Mouse (Mus musculus): ENCODE measurements around the gene Oas1a.

Oas1a gene

DNA sequence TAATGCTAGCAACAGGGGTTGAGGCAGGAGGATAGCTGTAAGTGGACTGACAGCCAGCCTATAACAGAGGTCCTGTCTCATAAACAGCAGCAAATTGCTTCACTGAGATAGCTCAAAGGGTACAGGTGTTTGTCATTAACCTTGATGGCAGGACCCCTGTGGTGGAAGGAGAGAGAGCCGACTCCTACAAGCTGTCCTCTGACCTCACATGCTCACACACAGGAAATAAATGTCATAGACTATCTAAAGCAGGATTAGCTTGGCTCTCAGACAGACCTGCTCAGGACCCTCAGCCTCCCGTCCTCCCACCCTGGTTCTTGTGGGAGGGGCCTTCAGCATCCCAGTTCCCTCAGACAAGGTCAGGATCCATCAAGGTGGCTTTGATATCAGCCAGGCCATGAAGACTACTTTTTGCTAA lies 15.1 kb downstream of the Oas1a start:
- 83% methylated on average over 2 of the region's 2 CpGs for WGBS

DNA sequence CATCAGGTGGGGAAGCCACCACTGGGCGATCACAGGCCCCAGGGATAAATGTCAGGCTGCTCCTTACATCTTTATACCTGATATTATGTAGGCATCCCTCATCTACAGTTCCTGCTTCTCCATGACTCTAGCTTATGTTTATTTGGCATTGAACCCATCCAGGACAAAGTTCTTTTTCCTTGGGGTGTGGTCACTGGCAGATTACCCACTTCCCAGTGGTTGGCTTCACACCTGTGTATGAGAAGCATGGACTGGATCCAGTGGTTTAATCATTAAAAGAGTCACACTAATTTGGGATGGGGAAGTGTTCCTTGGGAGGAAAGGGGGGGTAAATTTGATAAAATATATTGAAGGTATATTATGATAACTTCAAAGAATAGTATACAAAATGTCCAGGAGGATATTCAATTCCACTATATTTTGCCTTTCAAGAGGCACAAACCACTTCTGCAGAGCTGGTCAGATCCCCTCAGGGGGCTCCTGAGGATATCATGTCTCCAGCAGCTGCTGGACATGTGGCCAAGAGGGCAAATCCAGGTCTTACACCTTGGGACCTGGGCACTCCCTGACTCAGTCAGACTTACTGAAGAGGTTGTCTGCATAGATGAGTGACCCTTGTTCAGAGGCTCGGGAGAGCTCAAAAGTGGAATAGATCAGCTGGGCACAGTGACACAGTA lies 15.6 kb downstream of the Oas1a start:
- 90% methylated on average over 2 of the region's 2 CpGs for WGBS

- WGBS = 51% methylated on average over 3 of the region's 3 CpGs
Observed at GRCm38 (mm10) chr5:120890991-120891390, 16.3 kb downstream of the Oas1a start.

GRCm38 (mm10) chr5:120890026-120890425 lies 17.3 kb downstream of the Oas1a start:
- WGBS = 93% methylated on average over 2 of the region's 2 CpGs

DNA sequence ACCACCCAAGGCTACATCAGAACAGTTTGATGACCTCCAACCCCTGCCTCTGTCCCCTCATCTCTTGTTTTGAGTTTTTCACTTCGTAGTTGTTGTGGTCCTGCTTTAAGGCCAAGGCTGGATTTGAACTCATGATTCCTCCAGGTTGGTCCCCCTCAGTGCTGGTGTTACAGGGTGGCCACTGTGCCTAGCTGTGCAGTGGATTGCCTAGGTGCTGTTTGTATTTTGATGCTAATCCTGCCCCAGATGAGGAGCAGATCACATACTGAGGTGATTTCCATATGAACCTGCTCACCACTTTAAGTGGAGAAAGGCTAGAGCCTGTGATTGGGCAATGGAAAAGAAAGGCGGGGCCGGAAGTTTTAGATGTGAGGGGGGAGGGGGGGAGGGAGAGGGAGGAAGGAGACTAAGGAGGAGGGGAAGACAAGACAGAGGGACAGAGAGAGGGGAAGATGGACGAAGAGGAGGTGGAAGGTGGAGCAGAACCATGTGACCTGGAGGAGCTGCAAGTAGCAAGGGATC lies 19.0 kb downstream of the Oas1a start:
- 43% methylated on average over 4 of the region's 4 CpGs for WGBS

DNA sequence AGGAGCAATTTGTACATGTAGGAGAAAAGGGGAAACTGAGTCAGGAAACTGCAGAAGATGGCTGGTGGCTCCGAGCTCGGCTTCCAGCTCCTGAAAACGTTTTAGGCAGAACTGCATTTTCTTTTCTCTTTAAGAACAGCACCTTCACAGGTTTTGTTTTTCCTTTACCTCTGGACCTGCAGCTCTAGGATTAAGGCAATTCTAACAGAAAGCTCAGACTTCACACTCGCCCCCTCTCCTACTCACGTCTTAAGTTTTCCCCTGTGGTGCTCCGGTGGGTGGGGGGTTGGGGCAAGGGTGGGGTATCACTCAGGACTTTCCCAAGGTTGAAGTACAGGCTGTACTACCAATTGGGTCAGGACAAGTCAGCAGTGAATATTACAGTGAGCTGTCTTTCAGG lies 19.5 kb downstream of the Oas1a start:
- 56% methylated on average over 6 of the region's 6 CpGs for WGBS

- 45% methylated on average over 6 of the region's 9 CpGs for WGBS
Observed at GRCm38 (mm10) chr5:120887413-120887812, 19.9 kb downstream of the Oas1a start, which contains the start of gene Oas1g. Oas1g (minus strand) TSS chr5:120887613.

- WGBS = 94% methylated on average over 6 of the region's 6 CpGs
Observed at GRCm38 (mm10) chr5:120881681-120882080, 25.6 kb downstream of the Oas1a start.

DNA sequence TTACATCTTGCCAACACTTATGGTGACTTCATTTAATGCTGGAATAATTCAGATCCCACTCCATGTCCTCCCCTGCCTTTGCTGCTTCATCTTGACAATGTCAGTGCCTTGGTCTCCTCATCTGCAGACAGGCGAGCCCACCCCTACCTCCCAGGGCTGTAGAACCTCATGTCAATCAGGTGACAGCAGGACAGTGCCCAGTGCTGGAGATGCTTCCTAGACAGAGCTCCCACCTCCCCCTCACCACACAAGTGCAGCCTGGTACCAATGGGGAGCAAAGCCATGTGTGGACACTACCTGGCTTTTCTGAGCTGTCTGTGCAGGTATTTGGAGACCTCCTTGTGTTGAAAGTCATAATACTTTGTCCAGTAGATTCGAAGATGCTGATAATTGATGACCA lies 28.5 kb downstream of the Oas1a start:
- WGBS = 71% methylated on average over 2 of the region's 2 CpGs

- WGBS = 89% methylated on average over 2 of the region's 2 CpGs
Observed at GRCm38 (mm10) chr5:120877407-120877806, 29.9 kb downstream of the Oas1a start.

GRCm38 (mm10) chr5:120876839-120877238 lies 30.5 kb downstream of the Oas1a start:
- 77% methylated on average over 2 of the region's 3 CpGs for WGBS

GRCm38 (mm10) chr5:120871469-120871868 lies 35.9 kb downstream of the Oas1a start:
- WGBS = 61% methylated on average over 2 of the region's 2 CpGs

DNA sequence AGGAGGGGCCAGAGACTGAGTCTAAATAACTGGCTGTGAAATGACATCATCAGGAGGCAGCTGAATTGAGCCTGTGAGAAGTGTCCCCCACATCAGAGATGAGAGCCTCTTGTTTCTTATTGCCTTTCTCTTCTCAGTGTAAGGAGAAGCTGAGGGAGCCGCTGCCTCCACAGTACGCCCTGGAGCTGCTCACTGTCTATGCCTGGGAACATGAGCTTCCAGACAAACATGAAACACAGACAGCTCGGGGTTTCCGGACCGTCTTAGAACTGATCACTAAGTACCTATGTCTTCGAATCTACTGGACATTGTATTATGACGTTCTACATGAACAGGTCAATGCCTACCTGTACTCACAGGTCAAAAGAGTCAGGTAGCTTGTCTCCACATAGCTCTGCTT lies 36.5 kb downstream of the Oas1a start:
- 67% methylated on average over 7 of the region's 7 CpGs for WGBS

DNA sequence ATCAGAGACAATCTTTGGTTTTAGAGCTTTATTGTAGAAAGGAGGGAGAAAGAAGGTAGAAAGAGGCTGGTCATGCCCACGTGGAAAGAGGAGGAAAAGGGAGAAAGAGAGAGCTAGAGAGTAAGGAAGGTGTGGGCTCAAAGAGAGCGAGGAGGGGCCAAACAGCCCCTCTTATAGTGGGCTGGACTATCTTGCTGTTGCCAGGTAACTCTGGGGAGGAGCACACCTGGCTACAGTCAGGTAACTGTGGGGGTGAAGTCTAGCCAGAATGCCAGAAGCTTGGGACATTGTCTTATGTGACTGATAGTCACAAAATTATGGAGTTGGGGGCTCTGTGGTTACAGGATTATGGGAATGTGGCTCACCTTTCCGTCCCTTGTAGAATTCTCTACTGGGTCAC lies 37.2 kb downstream of the Oas1a start:
- WGBS = 79% methylated on average over 3 of the region's 3 CpGs

DNA sequence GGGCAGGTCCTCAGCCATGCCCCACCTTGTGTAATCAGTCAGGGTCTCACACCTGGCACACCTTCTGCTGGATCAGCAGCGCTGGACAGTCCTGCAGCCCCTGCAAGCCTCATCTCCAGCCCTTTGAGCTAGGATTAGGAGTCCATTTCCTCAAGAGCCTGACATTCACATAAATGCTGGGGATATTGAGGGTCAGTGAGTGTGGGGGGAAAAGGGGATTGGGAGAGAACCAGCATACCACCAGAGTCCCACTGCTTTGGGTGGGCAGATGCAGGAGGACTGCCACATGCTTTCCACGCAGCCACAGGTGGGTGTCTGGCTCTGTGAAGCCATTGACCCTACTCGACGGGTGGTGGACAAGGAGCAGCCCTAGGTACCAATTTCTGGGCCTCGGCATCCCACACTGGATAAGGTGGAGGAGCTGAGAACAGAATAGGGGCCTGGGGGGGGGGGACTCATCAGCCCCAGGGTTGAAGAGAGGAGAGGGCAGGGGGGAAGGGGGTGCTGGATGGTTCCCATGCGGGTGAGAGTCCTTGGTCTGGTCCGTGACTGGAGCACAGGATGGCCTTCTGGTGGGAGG lies 37.8 kb downstream of the Oas1a start:
- 90% methylated on average over 7 of the region's 7 CpGs for whole genome bisulfite sequencing

DNA sequence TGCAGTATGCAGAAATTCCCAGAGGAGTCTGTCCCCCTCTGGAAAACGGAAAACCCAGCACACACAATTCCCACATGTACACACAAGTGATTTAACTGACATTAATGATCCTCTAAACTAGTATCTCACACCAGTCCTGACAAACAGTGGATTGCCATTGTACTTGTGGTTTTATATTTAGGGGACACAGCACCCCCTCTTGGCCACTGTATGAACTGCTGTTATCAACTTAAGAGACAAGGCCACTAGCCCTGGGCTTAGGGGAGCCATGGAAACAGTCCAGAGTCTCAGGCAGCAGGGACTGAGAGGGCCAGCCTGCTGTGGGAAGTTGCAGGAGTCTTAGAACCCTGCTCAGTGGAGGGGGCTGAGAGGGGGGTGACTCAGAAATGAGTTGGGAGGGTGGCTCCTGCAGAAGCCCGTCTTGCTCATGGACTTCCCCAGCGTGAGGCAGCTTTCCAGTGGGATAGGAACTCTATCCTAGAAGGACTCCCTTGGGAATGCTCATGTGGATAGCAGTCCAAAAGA lies 41.9 kb downstream of the Oas1a start:
- 80% methylated on average over 3 of the region's 3 CpGs for WGBS

- WGBS = 69% methylated on average over 4 of the region's 4 CpGs
Observed at GRCm38 (mm10) chr5:120861121-120861520, 46.2 kb downstream of the Oas1a start, which contains the start of gene Oas1h. Oas1h (plus strand) TSS chr5:120861421.

- 78% methylated on average over 2 of the region's 2 CpGs for WGBS
Observed at GRCm38 (mm10) chr5:120859241-120859640, 48.1 kb downstream of the Oas1a start.

- WGBS = 62% methylated on average over 3 of the region's 3 CpGs
Observed at GRCm38 (mm10) chr5:120849601-120850136, 57.7 kb downstream of the Oas1a start.

DNA sequence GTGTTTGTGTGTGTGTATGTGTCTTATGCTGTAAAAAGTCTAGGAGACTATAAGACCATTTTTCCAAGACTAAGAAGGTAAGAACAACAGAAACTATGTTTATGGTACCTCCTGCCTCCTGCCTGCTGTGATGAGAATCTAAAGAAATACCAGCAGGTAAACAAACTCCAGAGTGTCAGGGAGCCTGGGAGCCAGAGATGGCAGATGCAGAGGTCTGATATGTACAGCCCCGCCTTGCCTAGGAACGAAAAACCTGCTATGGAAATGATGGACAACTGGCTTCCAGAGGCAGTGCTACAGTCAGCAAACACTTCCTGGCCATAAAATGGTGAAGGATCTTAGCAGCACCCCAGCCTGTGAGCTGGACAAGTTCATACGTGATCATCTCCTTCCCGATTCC lies 60.3 kb downstream of the Oas1a start, which contains the start of gene Oas1f:
TSS of gene Oas1f (plus strand) at position 301 of the 400 bp plus-strand sequence.
- WGBS = 84% methylated on average over 4 of the region's 4 CpGs
